Mouse (Mus musculus): ENCODE results near the gene Wfdc2.

- TF ChIP-seq CTCF (IDR thresholded peaks at IDR 0.05; ENCODE audit: low read depth) (no peak), EP300 (IDR thresholded peaks at IDR 0.05; ENCODE audit: low read depth) (no peak)
Observed at GRCm38 (mm10) chr2:164518266-164519170, 43.7 kb upstream of the Wfdc2 start.
